Mouse (Mus musculus): ENCODE measurements around the gene Zc3h14. TPM values are rescaled to one million over a fixed set of nuclear protein-coding genes. Genes with fewer than 3 reads are reported as not detected.

Zc3h14 gene
- total and polyA plus RNA-seq, 3 experiments = 74.9 to 429 (median 88.5) TPM

- H3K27ac ChIP-seq (ENCODE audit: control insufficient read depth, low read depth, low read length) = no peak overlapping the region
- no peaks in the 10 kb centered on the region for H3K27me3 ChIP-seq (ENCODE audit: control insufficient read depth in 1 of 2, insufficient read depth in 2 of 2, low read length in 2 of 2)
- no peak overlapping the region for H3K4me3 ChIP-seq (ENCODE audit: control insufficient read depth in 1 of 2, insufficient read depth in 1 of 2, low read depth in 2 of 2, low read length in 2 of 2)
- H3K9me3 ChIP-seq (replicated peaks; ENCODE audit: insufficient read depth, low read length) = no peaks in the 10 kb centered on the region
- H3K9ac ChIP-seq (ENCODE audit: control insufficient read depth, low read depth, low read length, poor library complexity, severe bottlenecking) = no peak overlapping the region
- TF ChIP-seq RCOR1 (IDR thresholded peaks at IDR 0.05; ENCODE audit: low read depth, low read length) = no peak
- no peaks in the 10 kb centered on the region for H3K4me1 ChIP-seq (ENCODE audit: control insufficient read depth in 1 of 2, insufficient read depth in 2 of 2, low read length in 2 of 2)
- no peaks in the 10 kb centered on the region for H3K79me2 ChIP-seq (ENCODE audit: control insufficient read depth, insufficient read depth, low read length, poor library complexity)
- DNase-seq (ENCODE audit: low read depth, low spot score) = no peak
- H3K36me3 ChIP-seq (ENCODE audit: control insufficient read depth in 1 of 2, insufficient read depth in 2 of 2, low read length in 2 of 2) = no peaks in the 10 kb centered on the region
These were observed 20.7 kb upstream of the Zc3h14 start for GRCm38 (mm10) chr12:98726078-98726477.

- no peak for TF ChIP-seq RAD21 (IDR thresholded peaks at IDR 0.05; ENCODE audit: low read depth, low read length)
- no peak for TF ChIP-seq GABPA (IDR thresholded peaks at IDR 0.05; ENCODE audit: low read depth, low read length)
- TF ChIP-seq MAX (IDR thresholded peaks at IDR 0.05; ENCODE audit: low read length) = no peak
- no peak for TF ChIP-seq BHLHE40 (IDR thresholded peaks at IDR 0.05; ENCODE audit: borderline replicate concordance, low read depth, low read length)
- TF ChIP-seq POLR2AphosphoS2 (IDR thresholded peaks at IDR 0.05; ENCODE audit: low read length) = no peak
- TF ChIP-seq POLR2A (IDR thresholded peaks at IDR 0.05; ENCODE audit: control insufficient read depth in 1 of 2, insufficient read depth in 1 of 2, low read depth in 1 of 2, low read length in 2 of 2, poor library complexity in 1 of 2) = no peak
- TF ChIP-seq MYC (IDR thresholded peaks at IDR 0.05; ENCODE audit: low read depth, low read length) = no peak
- no peak for TF ChIP-seq ETS1 (IDR thresholded peaks at IDR 0.05; ENCODE audit: low read depth, low read length)
- no peak for TF ChIP-seq USF1 (IDR thresholded peaks at IDR 0.05; ENCODE audit: low read depth, low read length)
- TF ChIP-seq CHD2 (IDR thresholded peaks at IDR 0.05; ENCODE audit: low read length) = no peak
- no peak for TF ChIP-seq ZC3H11A (IDR thresholded peaks at IDR 0.05; ENCODE audit: low read depth, low read length)
- TF ChIP-seq ZKSCAN1 (IDR thresholded peaks at IDR 0.05; ENCODE audit: low read depth, low read length) = no peak
- TF ChIP-seq SIN3A (IDR thresholded peaks at IDR 0.05; ENCODE audit: low read length) = no peak
- TF ChIP-seq MXI1 (IDR thresholded peaks at IDR 0.05; ENCODE audit: low read depth, low read length) = no peak
- no peak for TF ChIP-seq ZNF384 (IDR thresholded peaks at IDR 0.05; ENCODE audit: low read depth, low read length)
- TF ChIP-seq RCOR1 (IDR thresholded peaks at IDR 0.05; ENCODE audit: low read depth, low read length) = no peak
- H3K9ac ChIP-seq (ENCODE audit: control insufficient read depth, low read depth, low read length, poor library complexity, severe bottlenecking) = no peak overlapping the region
- H3K36me3 ChIP-seq (ENCODE audit: control insufficient read depth in 1 of 2, insufficient read depth in 2 of 2, low read length in 2 of 2) = no peaks in the 10 kb centered on the region
- no peaks in the 10 kb centered on the region for H3K79me2 ChIP-seq (ENCODE audit: control insufficient read depth, insufficient read depth, low read length, poor library complexity)
- H3K4me3 ChIP-seq (ENCODE audit: control insufficient read depth in 1 of 2, insufficient read depth in 1 of 2, low read depth in 2 of 2, low read length in 2 of 2) = no peak overlapping the region
- H3K9me3 ChIP-seq (replicated peaks; ENCODE audit: insufficient read depth, low read length) = no peaks in the 10 kb centered on the region
- no peaks in the 10 kb centered on the region for H3K27me3 ChIP-seq (ENCODE audit: control insufficient read depth in 1 of 2, insufficient read depth in 2 of 2, low read length in 2 of 2)
- H3K27ac ChIP-seq (ENCODE audit: control insufficient read depth, low read depth, low read length) = no peak overlapping the region
- DNase-seq (ENCODE audit: low read depth, low spot score) = no peak
- no peaks in the 10 kb centered on the region for H3K4me1 ChIP-seq (ENCODE audit: control insufficient read depth in 1 of 2, insufficient read depth in 2 of 2, low read length in 2 of 2)
These were observed 19.6 kb upstream of the Zc3h14 start for GRCm38 (mm10) chr12:98727186-98727585.

GRCm38 (mm10) chr12:98730682-98731081, 16.1 kb upstream of the Zc3h14 start:
- Histone ChIP-seq H3K27me3 (ENCODE audit: control insufficient read depth in 1 of 2, insufficient read depth in 2 of 2, low read length in 2 of 2) (no peaks in the 10 kb centered on the region), H3K36me3 (ENCODE audit: control insufficient read depth in 1 of 2, insufficient read depth in 2 of 2, low read length in 2 of 2) (peaks cover 0 to 2% of the 10 kb centered on the region in 2 experiments; a peak in 1 of 4 replicates), H3K9ac (ENCODE audit: control insufficient read depth, low read depth, low read length, poor library complexity, severe bottlenecking) (no peak overlapping the region), H3K27ac (ENCODE audit: control insufficient read depth, low read depth, low read length) (no peak overlapping the region), H3K9me3 (replicated peaks; ENCODE audit: insufficient read depth, low read length) (no peaks in the 10 kb centered on the region), H3K4me3 (ENCODE audit: control insufficient read depth in 1 of 2, insufficient read depth in 1 of 2, low read depth in 2 of 2, low read length in 2 of 2) (no peak overlapping the region), H3K4me1 (ENCODE audit: control insufficient read depth in 1 of 2, insufficient read depth in 2 of 2, low read length in 2 of 2) (no peaks in the 10 kb centered on the region; a peak in 1 of 4 replicates), H3K79me2 (ENCODE audit: control insufficient read depth, insufficient read depth, low read length, poor library complexity) (peaks cover 2% of the 10 kb centered on the region)
- no peak for TF ChIP-seq GATA1 (IDR thresholded peaks at IDR 0.05; ENCODE audit: low read depth, low read length)
- TF ChIP-seq MYC (IDR thresholded peaks at IDR 0.05; ENCODE audit: low read depth, low read length) = no peak
- no peak for DNase-seq (ENCODE audit: low read depth, low spot score)
